Mouse (Mus musculus): ENCODE results near the gene Hmgcs2. TPM values are rescaled to one million over a fixed set of nuclear protein-coding genes. Genes with fewer than 3 reads are reported as not detected.

Gene Hmgcs2
- total and polyA plus RNA-seq, 3 experiments = not detected

DNA sequence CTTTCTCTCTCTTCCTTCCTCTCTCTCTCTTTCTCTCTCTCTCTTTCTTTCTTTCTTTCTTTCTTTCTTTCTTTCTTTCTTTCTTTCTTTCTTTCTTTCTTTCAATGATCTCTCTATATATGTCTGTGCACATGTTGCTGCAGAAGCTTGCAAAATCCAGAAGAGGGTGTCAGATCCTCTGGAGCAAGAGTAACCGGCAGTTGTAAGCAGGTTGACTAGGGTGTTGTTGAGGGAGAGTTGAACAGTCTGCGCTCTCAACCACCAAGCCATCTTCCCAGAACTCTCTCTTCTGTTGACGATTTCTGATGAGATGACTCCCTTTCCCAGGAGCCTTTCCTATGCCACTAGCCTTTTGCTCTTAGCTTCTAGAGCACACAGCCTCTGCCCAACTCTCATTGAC, 38.2 kb upstream of the Hmgcs2 start:
- Histone ChIP-seq H3K36me3 (replicated peaks in 1 of 2; ENCODE audit: control insufficient read depth in 1 of 2, insufficient read depth in 1 of 2, low read length in 1 of 2) (no peaks in the 10 kb centered on the region), H3K79me2 (replicated peaks; ENCODE audit: control insufficient read depth, extremely low read depth, insufficient read depth, poor library complexity, severe bottlenecking) (no peaks in the 10 kb centered on the region), H3K4me3 (replicated peaks in 1 of 3; ENCODE audit: low read depth in 2 of 3, low read length in 2 of 3, poor library complexity in 1 of 3) (no peak overlapping the region), H3K27me3 (replicated peaks) (no peaks in the 10 kb centered on the region), H3K4me1 (ENCODE audit: control insufficient read depth in 1 of 2, insufficient read depth in 2 of 2) (no peaks in the 10 kb centered on the region), H3K27ac (ENCODE audit: insufficient read depth, low read depth) (no peak overlapping the region), H3K9me3 (replicated peaks; ENCODE audit: low read length) (no peaks in the 10 kb centered on the region), H3K4me2 (ENCODE audit: insufficient read depth, low read depth, poor library complexity, severe bottlenecking) (no peak overlapping the region), H3K9ac (ENCODE audit: insufficient read depth, low read depth) (no peak overlapping the region)
- dilution Hi-C loops (cut with MboI; ENCODE audit: extremely low pct_ligation_motif_present, extremely low pct_unique_long_range_greater_than_20kb, low sequenced_read_pairs) = no loop called here
- in situ Hi-C loops (cut with MboI; ENCODE audit: low pct_ligation_motif_present, low pct_unique_long_range_greater_than_20kb, low sequenced_read_pairs) = no loop called here
- TF ChIP-seq NRF1 (IDR thresholded peaks at IDR 0.05; ENCODE audit: low read depth, low read length) (no peak), CHD2 (IDR thresholded peaks at IDR 0.05; ENCODE audit: low read length) (no peak), CHD1 (IDR thresholded peaks at IDR 0.05; ENCODE audit: low read depth, low read length) (no peak), BHLHE40 (IDR thresholded peaks at IDR 0.05; ENCODE audit: low read depth, low read length) (no peak), MAZ (IDR thresholded peaks at IDR 0.05; ENCODE audit: low read depth, low read length) (no peak), PAX5 (IDR thresholded peaks at IDR 0.05; ENCODE audit: low read length) (no peak), MAFK (IDR thresholded peaks at IDR 0.05; ENCODE audit: insufficient replicate concordance, low read length) (no peak), MAX (IDR thresholded peaks at IDR 0.05; ENCODE audit: low read length) (no peak), RCOR1 (conservative IDR thresholded peaks at IDR 0.05; ENCODE audit: low read depth, low read length) (no peak), NELFE (IDR thresholded peaks at IDR 0.05; ENCODE audit: low read depth, low read length) (no peak), KAT2A (IDR thresholded peaks at IDR 0.05; ENCODE audit: insufficient replicate concordance, low read length) (no peak)
- DNase-seq (ENCODE audit: extremely low read depth) = no peak

DNA sequence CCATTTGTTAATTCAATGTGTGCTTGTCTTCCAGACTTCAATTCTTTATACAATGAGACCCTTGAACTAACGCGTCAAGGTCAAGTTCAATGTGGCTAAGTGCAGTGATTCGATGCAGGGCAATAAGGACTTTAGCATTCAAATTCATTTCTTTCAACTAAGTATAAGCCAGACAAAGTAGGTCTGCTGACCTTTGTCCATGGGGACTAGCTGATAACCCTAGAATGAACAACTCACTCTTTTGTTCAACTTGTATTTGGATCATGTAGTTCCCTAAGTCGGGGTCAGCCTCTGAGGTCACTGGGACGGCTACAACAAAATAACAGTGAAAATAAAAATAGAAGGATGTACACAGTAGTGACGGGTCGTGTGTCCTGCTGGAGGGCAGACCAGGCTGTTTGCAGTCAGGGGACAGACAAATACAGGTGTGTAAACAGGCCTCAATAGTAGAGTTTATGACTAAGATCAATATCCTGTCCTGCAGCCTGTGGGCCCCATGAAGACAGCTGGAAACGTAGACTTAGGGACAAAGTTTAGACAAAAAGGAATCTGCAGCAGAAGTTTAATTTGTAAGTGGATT, 37.7 kb upstream of the Hmgcs2 start:
- H3K4me1 ChIP-seq (ENCODE audit: control insufficient read depth in 1 of 2, insufficient read depth in 2 of 2) = no peaks in the 10 kb centered on the region
- H3K36me3 ChIP-seq (replicated peaks in 1 of 2; ENCODE audit: control insufficient read depth in 1 of 2, insufficient read depth in 1 of 2, low read length in 1 of 2) = no peaks in the 10 kb centered on the region
- DNase-seq (ENCODE audit: extremely low read depth) = no peak
- no peak overlapping the region for H3K4me3 ChIP-seq (replicated peaks in 1 of 3; ENCODE audit: low read depth in 2 of 3, low read length in 2 of 3, poor library complexity in 1 of 3)
- H3K9ac ChIP-seq (ENCODE audit: insufficient read depth, low read depth) = no peak overlapping the region
- no peaks in the 10 kb centered on the region for H3K9me3 ChIP-seq (replicated peaks; ENCODE audit: low read length)
- no peak overlapping the region for H3K4me2 ChIP-seq (ENCODE audit: insufficient read depth, low read depth, poor library complexity, severe bottlenecking)
- TF ChIP-seq HCFC1 (IDR thresholded peaks at IDR 0.05; ENCODE audit: low read depth, low read length) = no peak
- no peak for TF ChIP-seq CHD2 (IDR thresholded peaks at IDR 0.05; ENCODE audit: low read length)
- TF ChIP-seq MXI1 (IDR thresholded peaks at IDR 0.05; ENCODE audit: low read depth, low read length) = no peak
- TF ChIP-seq E2F4 (IDR thresholded peaks at IDR 0.05; ENCODE audit: insufficient replicate concordance, low read depth, low read length) = no peak
- no peak for TF ChIP-seq POLR2AphosphoS2 (IDR thresholded peaks at IDR 0.05; ENCODE audit: low read depth, low read length)
- no peak for TF ChIP-seq ZNF384 (IDR thresholded peaks at IDR 0.05; ENCODE audit: low read depth, low read length)
- no peak for TF ChIP-seq KAT2A (IDR thresholded peaks at IDR 0.05; ENCODE audit: insufficient replicate concordance, low read length)
- no peak for TF ChIP-seq MAX (IDR thresholded peaks at IDR 0.05; ENCODE audit: low read length)
- TF ChIP-seq ZMIZ1 (IDR thresholded peaks at IDR 0.05; ENCODE audit: low read depth, low read length) = no peak
- no peak for TF ChIP-seq PAX5 (IDR thresholded peaks at IDR 0.05; ENCODE audit: low read length)
- TF ChIP-seq MYC (IDR thresholded peaks at IDR 0.05; ENCODE audit: low read depth, low read length) = no peak
- TF ChIP-seq CTCF (conservative IDR thresholded peaks at IDR 0.05 in 1 of 2, IDR thresholded peaks at IDR 0.05 in 1 of 2; ENCODE audit: low read depth in 2 of 2, low read length in 2 of 2) = no peak
- TF ChIP-seq MAFK (IDR thresholded peaks at IDR 0.05; ENCODE audit: insufficient replicate concordance, low read length) = no peak
- in situ Hi-C loops (cut with MboI; ENCODE audit: low pct_ligation_motif_present, low pct_unique_long_range_greater_than_20kb, low sequenced_read_pairs) (no loop called here), dilution Hi-C loops (cut with MboI; ENCODE audit: extremely low pct_ligation_motif_present, extremely low pct_unique_long_range_greater_than_20kb, low sequenced_read_pairs) (no loop called here)
- H3K27ac ChIP-seq (ENCODE audit: insufficient read depth, low read depth) = no peak overlapping the region
- no peaks in the 10 kb centered on the region for H3K79me2 ChIP-seq (replicated peaks; ENCODE audit: control insufficient read depth, extremely low read depth, insufficient read depth, poor library complexity, severe bottlenecking)
- H3K27me3 ChIP-seq (replicated peaks) = no peaks in the 10 kb centered on the region

Measured in CH12.LX (cell line).